Mouse (Mus musculus) MEL (cell line): Measurements from ENCODE around the gene 1190005I06Rik.

Source experiments
- BHLHE40 ChIP-seq: IDR thresholded peaks from 2 replicates; pipeline ENCODE4 v1.6.1; 2012; ENCODE audit warnings: low read depth, mild to moderate bottlenecking, inconsistent platforms, low read length, improper control_type of control experiment, borderline replicate concordance
- CTCF ChIP-seq, 3 experiments: IDR thresholded peaks in 2 of 3; conservative IDR thresholded peaks in 1 of 3; 2 replicates each; pipeline ENCODE4 v1.5.1; 2011 to 2012; ENCODE audit warnings: low read length in 3 of 3, low read depth in 2 of 3, mild to moderate bottlenecking in 2 of 3, improper control_type of control experiment in 1 of 3, inconsistent platforms in 1 of 3, mixed read lengths in 1 of 3, moderate library complexity in 1 of 3; ENCODE audit not compliant: control insufficient read depth in 1 of 3, insufficient read depth in 1 of 3, poor library complexity in 1 of 3, severe bottlenecking in 1 of 3
- E2F4 ChIP-seq: IDR thresholded peaks from 2 replicates; pipeline ENCODE4 v1.6.1; 2011; ENCODE audit warnings: low read depth, low read length, improper control_type of control experiment, borderline replicate concordance
- EP300 ChIP-seq, 2 experiments: IDR thresholded peaks; 2 replicates each; pipeline ENCODE4 v1.6.1; 2011; ENCODE audit warnings: improper control_type of control experiment in 2 of 2, low read length in 2 of 2, low read depth in 1 of 2, mild to moderate bottlenecking in 1 of 2
- ETS1 ChIP-seq: IDR thresholded peaks from 2 replicates; pipeline ENCODE4 v1.6.1; 2012; ENCODE audit warnings: low read depth, mild to moderate bottlenecking, inconsistent platforms, low read length, improper control_type of control experiment, moderate library complexity
- GABPA ChIP-seq: IDR thresholded peaks from 2 replicates; pipeline ENCODE4 v1.6.1; 2012; ENCODE audit warnings: low read depth, mild to moderate bottlenecking, inconsistent platforms, low read length, improper control_type of control experiment, moderate library complexity
- JUND ChIP-seq: IDR thresholded peaks from 2 replicates; pipeline ENCODE4 v1.6.1; 2011; ENCODE audit warnings: low read depth, mild to moderate bottlenecking, improper control_type of control experiment, low read length
- POLR2A ChIP-seq, 2 experiments: IDR thresholded peaks; 2 replicates each; pipeline ENCODE4 v1.6.1; 2011 to 2012; ENCODE audit warnings: low read length in 2 of 2, mild to moderate bottlenecking in 2 of 2, control low read depth in 1 of 2, improper control_type of control experiment in 1 of 2, low read depth in 1 of 2, moderate library complexity in 1 of 2; ENCODE audit not compliant: control insufficient read depth in 1 of 2, insufficient read depth in 1 of 2, poor library complexity in 1 of 2
- POLR2AphosphoS2 ChIP-seq: IDR thresholded peaks from 2 replicates; pipeline ENCODE4 v1.6.1; 2011; ENCODE audit warnings: low read length, improper control_type of control experiment
- SIN3A ChIP-seq: IDR thresholded peaks from 2 replicates; pipeline ENCODE4 v1.6.1; 2012; ENCODE audit warnings: low read length, improper control_type of control experiment, inconsistent platforms
- TAL1 ChIP-seq: IDR thresholded peaks from 2 replicates; pipeline ENCODE4 v1.6.1; 2012; ENCODE audit warnings: mild to moderate bottlenecking, inconsistent platforms, low read length, moderate library complexity, mixed read lengths
- TBP ChIP-seq: IDR thresholded peaks from 2 replicates; pipeline ENCODE4 v1.8.0; 2011; ENCODE audit warnings: low read depth, low read length, improper control_type of control experiment

GRCm38 (mm10) chr8:120630848-120631247 is 16.6 kb downstream of the 1190005I06Rik start:
- TF ChIP-seq GABPA (no peak), CTCF (IDR thresholded peaks at IDR 0.05 in 2 of 3, conservative IDR thresholded peaks at IDR 0.05 in 1 of 3; ENCODE audit: control insufficient read depth in 1 of 3, insufficient read depth in 1 of 3, low read depth in 2 of 3, low read length in 3 of 3, poor library complexity in 1 of 3, severe bottlenecking in 1 of 3) (no peak), POLR2A (IDR thresholded peaks at IDR 0.05; ENCODE audit: control insufficient read depth in 1 of 2, insufficient read depth in 1 of 2, low read depth in 1 of 2, low read length in 2 of 2, poor library complexity in 1 of 2) (no peak), SIN3A (no peak), E2F4 (no peak), TBP (no peak), BHLHE40 (no peak), ETS1 (no peak), POLR2AphosphoS2 (no peak), TAL1 (no peak), EP300 (IDR thresholded peaks at IDR 0.05; ENCODE audit: low read depth in 1 of 2, low read length in 2 of 2) (no peak), JUND (no peak)
